Mouse (Mus musculus) left cerebral cortex, postnatal 25 days (tissue): Measurements from ENCODE around the gene Dnmt3a. TPM values are rescaled to one million over a fixed set of nuclear protein-coding genes. Genes with fewer than 3 reads are reported as not detected.

Experiments used
- DNase-seq, 2 experiments: peaks; one replicate each; pipeline ENCODE4 v3.0.0; 2022; ENCODE audit warnings: low spot score in 2 of 2, mixed read lengths in 1 of 2
- intact Hi-C: fragments of 180-260 bp; cut with DNase I; formaldehyde crosslinking; loops from one replicate; pipeline ENCODE4 v1.15.1; 2025
- total RNA-seq, 2 experiments: library from RNA; stranded (reverse); gene quantifications; 2 replicates each; pipeline ENCODE4 v1.2.3; 2021

Gene Dnmt3a
- total RNA-seq, 2 experiments from 2014 or later: 138 to 148 TPM

DNA sequence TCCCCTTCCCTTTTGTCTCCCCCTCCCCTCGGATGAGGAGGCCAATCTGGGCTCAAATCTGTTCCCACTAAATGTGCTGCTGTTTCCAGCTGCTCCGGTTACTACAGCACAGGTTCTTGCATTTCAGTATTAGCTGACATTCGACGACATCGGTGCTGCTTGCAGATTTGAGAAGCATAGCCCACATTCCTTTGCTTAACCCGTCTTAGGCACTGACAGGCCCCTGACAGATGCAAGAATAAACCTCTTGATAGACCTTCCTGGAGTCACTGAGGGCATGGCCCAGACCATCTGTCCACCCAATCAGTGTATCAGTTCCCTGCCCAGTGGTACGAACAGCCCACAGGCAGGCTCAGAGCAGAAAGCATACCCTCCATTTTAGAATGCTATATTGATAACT is 38.1 kb downstream of the Dnmt3a start:
- intact Hi-C loops: no loop called here
- no peak for DNase-seq

DNA sequence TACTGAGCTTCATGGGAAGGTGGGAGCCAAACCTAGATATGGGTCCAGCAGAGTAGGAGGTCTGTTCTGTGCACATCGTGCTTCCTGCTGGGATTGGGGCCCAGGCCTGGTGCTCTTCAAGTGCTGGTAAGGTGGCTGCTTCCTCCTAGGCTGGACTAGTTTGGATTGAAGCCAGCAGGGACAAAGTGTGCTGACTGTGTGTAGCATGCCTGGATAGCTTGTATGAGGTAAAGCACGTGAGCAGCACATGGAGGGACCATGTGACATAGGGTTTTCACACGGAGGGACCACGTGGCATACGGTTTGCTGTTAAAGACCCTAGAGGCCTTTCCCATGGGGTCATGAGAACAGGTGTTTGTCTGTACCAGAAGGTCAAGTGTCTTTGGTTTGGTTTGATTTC is 38.5 kb downstream of the Dnmt3a start:
- intact Hi-C loops: no loop called here
- DNase-seq: no peak

DNA sequence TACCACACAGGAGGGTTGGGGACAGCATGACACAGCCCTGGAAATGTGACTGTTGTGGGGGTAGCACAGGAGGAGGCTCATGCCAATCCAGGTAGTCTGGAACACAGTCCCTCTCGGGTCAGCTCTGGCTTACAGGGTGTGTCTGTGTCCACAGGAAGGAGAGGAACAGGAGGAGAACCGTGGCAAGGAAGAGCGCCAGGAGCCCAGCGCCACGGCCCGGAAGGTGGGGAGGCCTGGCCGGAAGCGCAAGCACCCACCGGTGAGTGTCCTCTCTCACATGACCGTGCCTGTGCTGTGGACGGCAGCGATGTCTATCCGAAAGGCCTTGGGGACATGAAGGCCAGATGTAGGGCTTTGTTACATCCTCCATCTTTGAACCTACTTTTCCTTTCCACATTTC is 43.7 kb downstream of the Dnmt3a start:
- DNase-seq: no peak
- intact Hi-C loops: no loop called here

DNA sequence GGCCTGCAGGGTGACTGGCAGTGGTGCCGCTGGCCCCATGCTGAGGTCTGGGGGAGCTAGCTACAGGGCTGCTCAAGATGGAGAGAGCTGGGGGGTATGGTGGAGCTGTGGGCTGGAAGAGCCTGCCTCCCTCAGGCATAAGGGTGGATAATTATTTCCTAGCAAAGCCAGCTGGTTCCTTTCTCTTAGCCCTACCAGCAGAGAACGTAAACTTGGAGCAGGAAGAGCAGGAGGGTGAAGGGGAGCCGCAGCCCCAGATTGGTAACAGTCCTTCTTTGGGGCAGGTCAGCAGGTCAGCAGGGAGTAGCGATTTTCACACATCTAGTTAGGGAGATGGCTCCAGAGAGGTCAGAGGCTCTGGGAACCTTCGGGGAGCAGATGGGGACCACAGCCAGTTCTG is 44.4 kb downstream of the Dnmt3a start:
- intact Hi-C loops: no loop called here

DNA sequence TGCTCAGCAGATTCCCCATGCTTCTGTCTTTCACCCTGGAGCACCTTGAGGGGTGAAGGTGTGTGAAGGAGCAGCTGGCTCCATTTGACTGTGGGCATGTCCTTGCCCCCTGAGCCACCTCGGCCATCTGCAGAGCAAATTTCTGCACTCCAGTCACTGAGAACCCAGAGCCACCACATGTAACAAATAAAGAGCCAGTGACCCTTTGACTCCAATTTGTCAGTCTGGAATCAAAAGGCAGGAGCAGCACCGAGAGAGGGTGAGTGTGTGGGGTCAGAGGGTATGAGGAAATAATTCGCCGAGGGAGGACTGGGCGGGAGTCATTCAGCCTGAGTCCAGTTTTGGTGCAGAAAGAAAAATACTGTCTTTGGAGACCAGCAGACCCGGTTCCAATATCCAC is 44.9 kb downstream of the Dnmt3a start:
- intact Hi-C loops: no loop called here
- no peak for DNase-seq

More for the DNA sequence above, 44.4 kb downstream of the Dnmt3a start:
- DNase-seq: no peak

DNA sequence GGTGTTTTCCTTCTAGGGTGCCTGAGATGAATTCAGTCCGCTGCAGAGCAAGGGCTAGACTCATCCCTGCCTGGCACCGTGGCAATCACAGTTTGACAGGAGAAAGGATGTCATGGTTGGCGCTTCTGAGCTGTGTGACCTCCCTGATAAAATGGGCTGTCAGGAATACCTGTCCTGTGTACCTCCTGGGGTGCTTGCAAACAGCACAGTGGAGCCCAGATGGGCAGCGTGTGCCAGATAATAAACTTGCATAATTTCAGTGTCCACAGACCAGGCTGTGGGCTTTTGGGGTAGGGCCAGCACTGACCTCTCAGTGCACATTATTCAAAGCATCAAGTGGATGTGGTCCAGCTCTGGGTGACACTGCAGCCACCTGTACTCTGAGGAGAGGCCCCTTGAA is 45.4 kb downstream of the Dnmt3a start:
- no peak for DNase-seq
- intact Hi-C loops: no loop called here

DNA sequence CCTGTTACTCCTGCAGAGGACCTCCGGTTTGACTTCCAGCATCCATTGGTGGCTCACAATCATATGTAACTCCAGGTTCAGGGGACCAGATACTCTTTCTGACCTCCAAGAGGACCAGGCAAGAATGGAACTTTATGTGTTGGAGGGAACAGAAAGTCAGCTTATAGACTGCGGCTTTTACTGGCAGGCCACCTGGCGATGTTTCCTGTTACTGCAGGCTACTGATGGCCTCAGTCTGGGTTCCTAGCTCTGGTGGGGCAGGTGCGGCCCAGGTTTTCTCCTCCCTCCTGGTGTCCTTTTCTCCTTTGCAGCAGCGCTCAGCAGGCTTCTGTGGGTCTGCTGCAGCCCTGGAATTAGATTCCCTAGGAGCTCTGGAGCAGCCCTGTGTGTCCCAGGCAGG is 46.7 kb downstream of the Dnmt3a start:
- intact Hi-C loops: no loop called here
- DNase-seq: no peak

DNA sequence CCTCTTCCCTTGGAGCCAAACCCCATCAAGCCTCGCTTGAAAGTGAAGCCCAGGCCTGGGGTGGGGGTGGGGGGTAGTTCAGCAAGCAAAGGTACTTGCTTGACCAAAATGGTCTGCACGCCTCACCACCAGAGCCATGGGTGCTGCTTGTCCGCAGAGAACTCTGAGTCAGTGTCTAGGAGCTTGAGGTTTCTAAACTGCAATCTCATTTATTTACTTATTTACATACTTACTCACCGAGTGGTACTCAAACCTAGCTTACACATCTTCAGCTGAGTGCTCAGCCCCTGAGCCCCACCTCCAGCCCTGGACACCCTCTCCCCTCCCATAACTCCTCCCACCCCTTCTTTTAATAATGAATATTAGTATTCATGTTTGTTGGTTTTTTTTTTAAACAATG is 48.6 kb downstream of the Dnmt3a start:
- intact Hi-C loops: no loop called here
- no peak for DNase-seq

DNA sequence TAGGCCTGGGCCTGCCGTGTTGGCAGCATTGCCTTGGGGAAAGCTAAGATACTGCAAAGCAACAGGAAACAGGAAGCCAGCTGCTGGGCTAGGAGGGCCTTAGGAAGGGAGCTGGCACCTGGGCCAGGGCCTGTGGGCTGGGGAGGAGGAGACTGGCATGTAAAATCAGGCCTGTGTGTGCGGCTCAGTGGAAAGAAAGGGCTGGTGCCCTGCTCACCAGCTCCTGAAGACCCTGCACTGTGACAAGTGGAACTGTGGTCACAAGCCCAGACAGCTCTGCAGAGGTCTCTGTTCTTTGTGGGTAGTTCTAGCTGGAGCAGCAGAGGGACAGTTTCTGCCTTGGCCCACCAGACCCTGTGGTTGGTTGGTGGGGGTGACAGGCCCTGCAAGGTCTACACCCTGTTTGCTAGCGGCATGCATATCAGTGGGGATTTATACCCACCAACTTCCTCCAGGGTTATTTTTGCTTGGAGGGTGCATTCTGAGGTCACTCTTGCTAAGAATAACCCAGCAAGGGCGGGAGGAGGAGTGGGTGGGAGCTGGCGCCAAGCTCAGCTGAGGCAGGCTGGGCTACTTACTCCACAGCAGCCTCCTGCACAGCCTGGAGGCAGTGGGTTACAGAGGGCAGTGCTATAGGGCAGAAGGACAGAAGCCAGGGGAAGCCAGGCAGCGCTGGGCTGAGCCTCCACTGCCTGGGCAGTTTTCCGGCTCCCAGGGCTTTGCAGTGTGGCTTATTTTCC is 50.1 kb downstream of the Dnmt3a start:
- intact Hi-C loops: no loop called here
- peak in 1 of 2 experiments; percentile 83 for DNase-seq

DNA sequence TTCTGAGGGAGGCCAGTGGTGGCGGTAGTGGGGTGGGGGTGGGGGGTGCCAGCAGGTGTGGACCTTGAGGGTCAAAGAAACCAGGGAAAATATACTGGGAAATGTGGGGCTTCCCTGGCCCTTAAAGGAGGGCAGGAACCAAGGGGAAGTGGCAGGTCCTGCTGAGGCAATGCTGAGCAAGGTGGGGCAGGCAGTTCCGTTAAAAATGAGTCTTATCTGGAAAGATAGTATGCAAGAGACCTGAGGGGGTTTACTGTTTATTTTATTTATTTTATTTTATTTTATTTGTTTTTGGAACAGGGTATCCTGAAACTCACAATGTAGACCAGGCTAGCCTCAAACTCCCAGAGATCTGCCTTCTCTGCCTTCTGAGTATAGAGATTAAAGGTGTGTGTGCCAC is 50.9 kb downstream of the Dnmt3a start:
- DNase-seq: no peak
- intact Hi-C loops: no loop called here

DNA sequence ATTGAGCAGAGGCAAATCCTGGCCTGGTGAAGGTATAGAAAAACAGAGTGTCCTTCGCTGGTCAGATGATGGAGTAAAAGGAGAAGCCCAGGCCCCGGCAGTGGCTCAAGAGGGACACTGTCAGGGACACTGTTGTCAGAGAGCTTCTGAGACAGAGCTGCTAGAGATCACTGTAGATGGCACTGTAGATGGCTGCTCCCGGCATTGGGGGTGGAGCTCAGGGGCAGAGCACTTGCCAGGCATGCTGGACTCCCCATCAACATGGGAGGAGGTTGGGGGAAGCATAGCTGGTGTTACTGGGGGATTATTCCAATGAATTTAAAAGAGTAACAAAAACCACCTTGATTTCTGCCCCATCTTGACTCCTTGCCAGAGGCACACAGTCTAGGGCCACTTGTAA is 51.4 kb downstream of the Dnmt3a start:
- intact Hi-C loops: no loop called here
- no peak for DNase-seq

DNA sequence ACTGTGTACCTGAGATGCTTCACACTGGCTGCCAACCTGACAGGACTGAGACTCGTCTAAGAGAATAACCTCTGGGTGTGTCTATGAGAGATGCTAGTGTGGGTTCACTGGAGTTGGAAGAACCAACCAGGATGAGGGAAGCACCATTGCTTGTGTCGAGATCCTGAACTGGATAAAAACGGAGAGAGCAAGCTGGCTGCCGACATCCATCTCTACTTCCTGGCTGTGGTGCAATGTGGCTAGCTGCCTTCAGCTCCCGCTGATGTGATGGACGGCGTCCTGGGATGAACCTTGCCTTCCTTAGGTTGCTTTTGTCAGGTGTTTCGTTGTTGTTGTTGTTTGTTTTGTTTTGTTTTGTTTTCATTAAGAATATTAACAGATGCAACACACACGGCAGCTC is 52.0 kb downstream of the Dnmt3a start:
- intact Hi-C loops: no loop called here
- DNase-seq: no peak

DNA sequence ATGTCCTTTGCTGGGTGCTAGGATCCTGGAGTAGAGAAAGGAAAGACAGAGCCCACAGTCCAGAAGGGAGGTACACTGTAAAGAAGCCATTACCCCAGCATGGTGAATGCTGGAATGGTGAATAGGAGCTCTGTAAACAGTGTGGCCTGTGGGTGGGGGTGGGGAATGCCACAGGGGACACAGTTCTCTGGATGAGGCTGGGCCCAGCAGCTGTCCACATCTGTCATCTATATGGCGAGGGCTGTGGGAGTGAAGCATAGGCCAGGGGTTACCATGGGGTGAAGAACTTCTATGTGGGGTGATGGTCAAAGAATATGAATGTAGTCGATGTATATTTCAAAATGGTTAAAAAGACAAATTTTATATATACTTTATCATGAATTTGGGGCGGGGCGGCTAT is 52.9 kb downstream of the Dnmt3a start:
- intact Hi-C loops: no loop called here
- DNase-seq: no peak

DNA sequence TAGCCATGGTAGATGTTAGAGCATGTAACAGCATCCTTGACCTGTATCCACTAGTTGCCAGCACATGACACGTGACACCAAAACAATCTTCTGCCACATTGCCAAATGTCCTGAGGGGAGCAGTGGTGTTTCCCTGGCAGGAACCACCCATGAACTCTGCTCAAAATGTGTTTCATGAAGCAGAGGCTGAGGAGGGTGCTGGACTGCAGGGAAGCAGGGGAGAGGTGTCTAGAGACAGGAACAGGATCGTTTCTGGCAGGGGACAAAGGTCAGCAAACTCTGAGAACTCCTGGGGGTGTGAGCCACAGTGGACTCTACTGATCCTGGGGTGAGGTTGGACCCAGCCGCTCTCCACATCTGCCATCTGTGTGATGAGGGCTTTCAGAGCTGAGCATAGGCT is 53.7 kb downstream of the Dnmt3a start:
- intact Hi-C loops: no loop called here
- DNase-seq: no peak

DNA sequence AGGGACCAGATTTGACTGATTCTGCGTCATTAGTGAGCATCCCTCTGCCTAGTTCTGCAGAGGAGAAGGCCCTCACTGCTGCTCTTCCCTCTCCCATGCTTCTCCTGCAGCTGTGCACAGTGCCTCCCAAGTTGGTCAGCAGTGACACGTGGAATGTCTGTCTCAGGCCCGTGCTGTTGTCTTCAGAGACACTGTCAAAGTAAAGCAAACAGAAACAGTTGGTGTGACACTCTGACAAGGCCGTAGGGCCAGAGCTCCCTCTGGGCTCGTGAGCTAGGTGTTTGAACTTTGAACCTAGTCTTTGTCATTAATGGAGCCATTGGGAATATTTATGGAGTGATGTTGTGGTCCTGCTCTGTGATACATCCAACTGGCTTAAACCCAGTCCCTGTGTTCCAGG is 54.2 kb downstream of the Dnmt3a start:
- no peak for DNase-seq
- intact Hi-C loops: no loop called here

DNA sequence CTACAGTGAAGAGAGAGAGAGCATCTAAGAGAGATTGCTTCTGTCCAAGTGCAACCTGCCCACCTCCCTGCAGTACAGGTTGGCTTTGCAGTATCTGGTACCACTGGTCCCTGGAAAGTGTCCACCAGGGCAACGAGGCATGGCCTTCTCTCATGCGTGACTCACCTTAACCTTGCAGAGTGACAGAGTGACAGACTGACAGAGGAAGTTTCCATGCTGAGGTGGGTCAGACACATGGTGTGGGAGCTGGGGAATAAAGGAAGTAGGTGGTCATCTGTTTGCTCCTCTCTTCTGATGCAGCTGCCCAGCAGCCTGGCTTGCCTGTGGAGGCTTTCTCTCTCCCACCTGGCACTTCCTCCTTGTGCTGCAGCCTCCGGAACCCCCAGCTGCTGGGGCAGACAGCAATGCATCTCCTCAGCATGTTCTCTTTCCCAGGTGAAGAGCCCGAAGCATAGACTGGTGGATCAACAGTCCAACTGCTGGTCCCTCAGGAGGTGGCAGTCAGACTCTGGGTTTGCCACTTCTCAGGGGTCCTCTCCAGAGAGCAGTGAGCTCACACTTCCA is 55.9 kb downstream of the Dnmt3a start:
- DNase-seq: no peak
- intact Hi-C loops: no loop called here

DNA sequence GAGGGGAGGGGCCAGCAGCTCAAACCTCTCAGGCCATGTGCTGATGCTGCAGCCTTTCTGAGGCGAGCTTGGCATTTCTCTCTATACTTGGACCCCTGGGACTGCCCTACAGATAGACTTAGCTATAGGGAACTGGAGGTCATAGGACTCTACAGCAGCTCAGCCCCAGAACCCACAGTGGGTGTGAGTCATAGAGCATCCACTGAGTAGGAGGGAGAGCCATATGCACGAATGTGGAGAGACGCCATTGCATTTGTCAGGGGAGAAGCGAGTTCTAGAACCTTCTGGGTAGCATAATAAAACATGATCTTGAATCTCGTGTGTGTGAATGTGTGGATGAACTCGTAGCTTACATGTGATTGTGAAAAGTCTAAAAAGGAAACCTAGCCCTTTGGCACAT is 56.4 kb downstream of the Dnmt3a start:
- intact Hi-C loops: no loop called here
- DNase-seq: peak in 1 of 2 experiments; percentile 64

DNA sequence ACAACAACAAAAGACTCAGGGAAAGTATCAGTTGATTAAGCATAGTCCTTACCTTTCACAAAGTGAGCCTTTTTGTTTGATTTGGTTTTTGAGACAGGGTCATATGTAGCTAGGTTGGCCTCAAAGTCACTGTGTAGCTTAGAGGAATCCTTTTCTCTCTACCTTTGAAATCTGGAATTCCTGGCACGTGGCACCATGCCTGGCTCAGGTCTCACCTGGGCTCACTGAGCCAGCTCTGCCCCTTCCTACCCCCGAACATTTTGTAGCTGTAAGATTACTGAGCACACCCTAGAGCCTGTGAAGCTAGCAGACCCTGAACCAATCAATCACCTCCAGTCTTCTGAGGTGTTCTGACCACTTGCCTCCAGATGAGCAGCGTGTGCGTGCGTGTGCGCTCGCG is 58.4 kb downstream of the Dnmt3a start:
- no peak for DNase-seq
- intact Hi-C loops: no loop called here

DNA sequence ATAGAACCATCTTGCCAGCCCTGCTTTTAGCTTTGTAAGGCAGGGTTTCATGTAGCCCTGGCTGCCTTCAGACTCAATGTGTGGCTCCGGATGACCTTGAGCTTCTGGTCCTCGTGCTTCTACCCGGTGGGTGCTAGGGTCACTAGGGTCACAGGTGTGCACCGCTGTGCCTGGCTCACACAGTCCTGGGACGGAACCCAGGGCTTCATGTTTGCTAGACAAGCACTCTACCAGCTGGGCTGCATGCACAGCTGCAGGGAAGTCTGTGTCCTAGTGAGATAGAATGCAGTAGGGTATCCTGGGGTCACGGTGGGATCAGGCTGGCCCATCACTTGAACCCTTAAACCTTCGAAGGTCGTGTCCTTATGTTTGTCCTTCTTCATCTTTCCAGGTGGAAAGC is 59.8 kb downstream of the Dnmt3a start:
- no peak for DNase-seq
- intact Hi-C loops: no loop called here

DNA sequence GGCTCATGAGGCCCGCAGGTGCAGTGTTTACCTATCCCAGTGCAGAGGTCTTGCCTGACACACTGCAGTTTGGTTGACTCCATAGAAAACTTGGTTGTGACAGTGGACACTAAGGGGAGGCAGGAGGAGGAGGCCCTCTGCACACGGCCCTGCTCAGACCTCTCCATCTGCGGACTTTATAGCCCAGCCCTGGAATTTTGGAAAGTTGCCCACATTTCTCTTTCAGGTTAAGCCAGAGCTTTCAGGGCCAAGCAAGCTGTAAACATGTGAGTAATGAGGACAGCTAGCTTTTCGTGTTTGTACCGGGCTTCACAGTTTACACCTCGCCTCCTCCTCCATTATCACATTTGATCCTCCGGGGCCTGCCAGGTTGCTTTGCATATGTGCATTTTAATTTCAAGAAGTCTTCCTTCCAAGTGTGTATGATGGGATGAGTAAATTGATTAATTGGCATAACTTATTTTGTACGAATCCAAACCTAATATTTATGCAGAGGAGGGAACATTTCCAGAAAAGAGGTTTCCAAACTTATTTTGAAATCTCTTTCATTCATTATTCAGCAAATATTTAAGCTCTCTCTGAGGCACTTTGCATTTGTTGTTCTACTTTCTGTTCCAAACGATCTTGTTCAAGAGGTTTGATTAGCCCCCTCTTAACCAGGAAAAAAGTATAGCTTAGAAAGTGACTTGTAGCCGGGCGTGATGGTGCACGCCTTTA is 61.0 kb downstream of the Dnmt3a start:
- no peak for DNase-seq
- intact Hi-C loops: no loop called here

DNA sequence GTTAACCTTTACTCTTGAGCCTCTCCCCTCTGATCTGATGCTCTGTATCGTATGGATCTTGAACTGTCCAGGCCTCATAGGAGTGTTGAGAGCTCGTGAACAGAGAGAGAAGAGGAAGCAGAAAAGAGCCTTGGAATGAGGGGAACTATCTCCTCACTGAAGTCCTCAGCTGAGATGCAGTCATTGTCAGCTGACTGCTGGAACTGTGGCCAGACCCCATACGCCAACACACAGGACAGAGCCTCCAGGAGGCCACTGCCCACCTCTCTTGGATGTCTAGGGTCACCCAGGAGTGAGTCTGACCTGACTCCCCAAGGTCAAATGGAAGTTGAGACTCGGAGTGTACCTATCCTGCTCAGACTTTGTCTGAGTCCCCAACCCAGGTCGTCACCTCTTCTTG is 62.3 kb downstream of the Dnmt3a start:
- DNase-seq: no peak
- intact Hi-C loops: no loop called here
